Mouse (Mus musculus) embryo, embryonic 11.5 days (tissue): ENCODE results near the gene Dnajc13.

Experiments used
- DNase-seq: peaks from one replicate; pipeline ENCODE4 v3.0.0-alpha.2; 2012; ENCODE audit warnings: low read depth, low spot score

Dnajc13 gene

DNA sequence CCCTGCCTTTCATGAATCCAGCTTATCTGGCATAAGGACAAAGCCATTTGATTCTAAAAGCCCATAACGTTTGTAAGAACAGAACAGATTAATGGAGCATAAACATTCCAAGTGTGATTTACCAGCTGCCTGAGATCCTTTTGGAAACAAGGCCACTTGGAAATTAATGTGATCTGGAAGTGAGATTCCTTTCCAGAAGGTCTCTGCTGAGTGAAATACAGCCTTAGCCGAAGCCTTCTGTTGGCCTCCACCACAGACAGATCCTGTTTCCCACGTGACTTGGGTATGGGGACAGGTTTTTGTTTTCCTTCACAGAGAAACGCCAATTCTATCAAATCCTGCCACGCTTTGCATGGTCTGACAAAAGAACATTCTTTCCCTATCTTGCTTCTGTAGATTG is 139.1 kb downstream of the Dnajc13 start:
- DNase-seq, result no peak

DNA sequence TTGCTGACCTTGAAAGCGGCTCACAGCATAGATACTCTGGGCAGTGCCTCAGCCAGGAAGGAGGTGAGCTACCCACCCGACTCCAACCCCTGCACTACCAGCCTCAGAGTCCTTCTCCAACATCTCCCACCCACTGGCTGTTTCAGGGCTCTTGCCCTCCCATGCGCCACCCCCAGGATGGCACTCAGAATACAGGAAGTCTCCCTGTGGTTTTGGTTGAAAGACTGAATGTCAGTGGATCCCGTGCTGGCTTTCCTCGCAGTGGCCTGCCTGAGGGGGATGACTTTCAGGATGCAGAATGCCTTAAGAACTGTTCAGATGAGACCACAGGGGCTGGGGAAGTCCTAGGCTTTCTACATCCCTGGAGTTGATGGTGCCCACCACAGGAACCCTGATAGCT is 139.6 kb downstream of the Dnajc13 start:
- no peak for DNase-seq

DNA sequence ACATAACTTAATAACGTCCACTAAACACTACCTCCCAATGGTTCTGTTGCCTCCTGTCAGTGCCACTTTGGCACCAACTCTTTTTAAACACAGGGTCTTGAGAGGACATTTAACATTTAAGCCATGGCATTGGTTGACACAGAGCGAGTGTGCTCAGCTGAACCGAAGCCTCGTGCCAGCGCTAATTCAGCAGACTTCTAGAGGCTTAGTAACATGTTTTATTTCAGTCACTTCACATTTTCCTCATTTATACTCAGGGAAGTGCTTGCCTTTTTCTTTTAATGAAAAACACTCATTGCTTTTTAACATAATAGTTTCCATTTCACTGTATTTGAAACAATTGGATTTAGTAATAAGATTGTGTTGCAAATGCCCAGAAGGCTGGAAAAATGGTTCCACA is 153.6 kb downstream of the Dnajc13 start:
- DNase-seq, result no peak

DNA sequence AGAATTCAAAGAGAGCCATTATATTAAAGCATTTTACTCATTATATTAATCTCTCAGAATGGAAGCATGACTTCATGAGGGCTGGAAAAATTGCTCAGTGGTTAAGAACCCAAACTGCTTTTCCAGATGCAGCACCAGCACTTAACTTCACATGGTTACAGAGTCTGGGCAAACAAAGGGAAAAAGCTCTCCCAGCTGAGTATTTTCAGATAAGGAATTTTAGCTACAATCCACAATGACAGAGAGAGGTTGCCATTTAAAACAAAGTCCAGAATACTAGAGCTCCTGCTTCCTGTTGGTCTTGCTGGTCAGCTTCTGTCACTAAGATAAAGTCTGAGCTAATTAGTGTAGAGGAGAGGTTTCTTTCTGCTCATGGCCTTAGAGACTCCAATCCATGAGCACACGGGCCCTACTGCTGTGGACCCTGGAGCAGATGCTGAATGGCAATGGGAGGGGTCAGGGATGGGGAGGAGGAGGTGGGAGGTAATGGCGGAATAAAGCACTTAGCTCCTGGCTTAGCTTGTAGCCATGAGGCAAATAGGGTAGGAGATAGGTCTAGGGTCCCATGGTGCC is 154.1 kb downstream of the Dnajc13 start:
- DNase-seq, result no peak

DNA sequence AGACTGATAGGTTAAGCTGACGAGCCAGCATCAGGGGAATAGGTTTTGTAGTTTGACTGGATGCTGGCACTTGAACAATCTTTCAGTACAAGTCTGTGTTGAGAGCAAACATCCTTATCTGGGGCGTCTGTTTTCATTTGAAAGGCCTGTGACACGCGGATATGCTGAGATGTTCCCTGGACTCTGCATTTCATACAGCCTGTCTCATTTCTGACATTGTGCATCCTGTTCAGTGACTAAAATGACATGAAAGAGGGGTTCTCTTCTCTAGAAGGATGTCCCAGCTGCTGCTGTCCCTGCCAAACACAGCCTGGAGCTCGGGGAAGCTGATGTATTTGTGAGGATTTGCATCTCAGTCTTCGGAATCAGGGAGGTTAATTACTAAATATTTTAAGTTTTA is 155.2 kb downstream of the Dnajc13 start:
- DNase-seq, result no peak

DNA sequence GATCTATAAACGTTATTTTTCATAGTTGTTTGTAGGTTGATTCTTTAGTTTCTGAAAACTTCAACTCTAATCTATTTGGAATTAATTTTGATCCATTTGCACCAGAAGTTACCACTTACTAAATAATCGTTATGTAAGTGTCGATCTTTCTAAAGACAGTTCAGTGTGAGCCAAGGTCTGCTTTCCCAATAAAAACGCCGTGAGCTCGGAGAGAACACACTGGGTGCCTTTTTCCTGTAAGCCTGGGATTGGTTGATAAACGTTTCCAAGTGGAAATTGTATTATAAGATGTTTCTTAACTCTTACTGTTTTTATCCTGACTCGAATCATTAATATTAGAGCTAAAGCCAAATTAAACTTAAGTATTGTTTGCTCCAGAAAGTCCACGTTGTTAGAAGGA is 155.8 kb downstream of the Dnajc13 start:
- DNase-seq, result no peak

DNA sequence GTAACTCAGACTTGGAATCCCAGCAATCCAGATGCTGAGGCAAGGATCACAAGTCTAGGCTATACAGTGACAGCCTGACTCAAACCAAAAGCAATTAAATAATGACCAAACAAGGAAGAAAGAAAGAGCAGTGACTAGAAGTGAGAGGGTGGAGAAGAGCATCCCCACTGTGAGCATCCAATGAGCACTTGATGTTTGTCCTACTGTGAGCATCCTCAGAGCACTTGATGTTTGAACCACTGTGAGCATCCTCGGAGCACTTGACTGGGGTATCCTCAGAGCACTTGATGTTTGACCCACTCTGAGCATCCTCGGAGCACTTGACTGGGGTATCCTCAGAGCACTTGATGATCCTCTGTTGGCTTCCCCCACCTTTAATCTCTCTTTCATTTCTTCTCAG is 157.7 kb downstream of the Dnajc13 start:
- no peak for DNase-seq

DNA sequence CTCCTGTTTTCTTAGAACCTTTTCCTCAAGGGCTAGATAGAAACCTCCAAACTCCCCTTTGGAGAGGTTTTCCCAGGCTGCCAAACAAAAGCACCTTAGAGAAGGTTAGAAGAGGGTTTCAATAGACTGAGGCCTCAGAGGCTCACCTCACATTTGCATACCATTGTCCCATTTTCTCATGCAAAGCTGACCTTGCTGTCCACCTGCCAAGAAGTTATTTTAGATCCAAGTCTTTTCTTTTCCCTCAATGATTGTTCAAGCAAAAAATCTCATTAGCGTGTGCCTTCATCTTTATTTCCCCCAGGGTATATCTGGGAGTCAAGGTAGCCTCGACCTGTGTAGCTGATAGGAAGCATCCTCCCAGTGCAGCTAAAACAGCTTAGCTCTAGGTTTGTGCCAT is 159.8 kb downstream of the Dnajc13 start:
- no peak for DNase-seq

DNA sequence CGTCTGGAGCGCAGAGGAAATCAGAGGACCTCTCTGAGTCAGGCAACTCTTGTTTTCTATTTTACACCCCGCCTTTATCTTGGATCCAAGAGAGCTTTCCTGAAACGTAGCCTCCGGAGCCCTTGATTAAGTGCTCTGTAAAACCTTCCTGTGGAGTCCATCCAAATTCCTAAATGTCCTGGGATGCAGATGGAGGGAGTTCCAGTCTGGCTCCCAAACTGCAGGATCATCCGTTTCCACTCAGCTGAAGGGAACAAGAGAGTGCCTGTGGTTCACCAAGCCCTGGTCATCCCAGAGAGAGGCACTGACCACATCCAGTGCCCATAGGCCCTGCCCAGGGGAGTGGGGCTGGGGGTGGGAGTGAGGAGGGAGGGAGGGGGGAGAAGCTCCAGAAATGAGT is 160.4 kb downstream of the Dnajc13 start:
- no peak for DNase-seq

DNA sequence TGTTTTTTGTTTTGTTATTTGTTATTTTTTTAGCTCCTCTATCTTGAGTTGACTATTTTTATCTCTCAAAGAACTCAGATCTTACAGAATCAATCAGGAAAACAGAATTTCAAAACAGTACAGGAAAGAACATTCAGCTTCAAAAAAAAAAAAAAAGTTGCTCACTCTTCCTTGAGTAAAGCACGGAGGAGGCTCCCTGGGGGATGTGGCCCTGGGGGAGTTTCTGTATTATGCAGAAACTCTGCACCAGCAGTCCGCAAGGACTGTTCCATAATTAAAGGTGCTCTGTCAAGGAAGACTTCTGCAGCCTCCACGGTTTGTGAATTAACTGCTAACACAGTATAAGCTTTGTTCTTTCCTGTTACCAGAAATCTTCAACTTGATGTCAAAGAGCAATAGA is 161.3 kb downstream of the Dnajc13 start:
- no peak for DNase-seq
